Mouse (Mus musculus) liver, postnatal 0 days (tissue): ENCODE measurements at regions not wholly inside any gene's neighbourhood (a gene's known extent, or its start where the extent isn't known, plus 50 kb on each side); places are given as distances from the start of the nearest gene placed in this dataset.

Experiments
- CTCF ChIP-seq: sonication (generic); IDR thresholded peaks from 2 replicates; pipeline ENCODE4 v1.5.1; 2016; ENCODE audit warnings: antibody characterized with exemption, low read depth
- EP300 ChIP-seq: IDR thresholded peaks from 2 replicates; pipeline ENCODE4 v1.6.1; 2016; ENCODE audit warnings: antibody characterized with exemption, low read depth, mild to moderate bottlenecking

DNA sequence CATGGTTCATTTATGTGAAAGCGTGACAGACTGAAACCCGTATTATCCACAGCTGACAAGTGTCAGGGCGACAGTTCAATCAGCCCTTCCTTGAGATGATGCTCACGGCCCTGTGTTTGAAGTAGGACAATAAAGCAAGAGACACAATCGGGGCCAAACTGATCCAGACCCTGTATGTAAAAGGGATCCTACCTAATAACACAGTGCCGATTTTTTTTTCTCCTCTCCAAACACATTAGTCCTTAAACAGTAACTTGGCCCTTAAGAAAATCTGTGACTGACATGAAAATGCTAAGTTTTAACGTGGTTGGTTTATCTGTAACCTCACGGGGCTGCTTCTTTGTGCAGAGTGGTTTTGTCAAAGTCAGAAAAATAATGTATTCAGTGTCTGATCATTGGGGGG, 425.9 kb upstream of the Smim15 start:
- no peak for TF ChIP-seq CTCF
- no peak for TF ChIP-seq EP300
